Comparison of ENCODE assay signal across 11 mouse cellular contexts in the genomic region with DNA sequence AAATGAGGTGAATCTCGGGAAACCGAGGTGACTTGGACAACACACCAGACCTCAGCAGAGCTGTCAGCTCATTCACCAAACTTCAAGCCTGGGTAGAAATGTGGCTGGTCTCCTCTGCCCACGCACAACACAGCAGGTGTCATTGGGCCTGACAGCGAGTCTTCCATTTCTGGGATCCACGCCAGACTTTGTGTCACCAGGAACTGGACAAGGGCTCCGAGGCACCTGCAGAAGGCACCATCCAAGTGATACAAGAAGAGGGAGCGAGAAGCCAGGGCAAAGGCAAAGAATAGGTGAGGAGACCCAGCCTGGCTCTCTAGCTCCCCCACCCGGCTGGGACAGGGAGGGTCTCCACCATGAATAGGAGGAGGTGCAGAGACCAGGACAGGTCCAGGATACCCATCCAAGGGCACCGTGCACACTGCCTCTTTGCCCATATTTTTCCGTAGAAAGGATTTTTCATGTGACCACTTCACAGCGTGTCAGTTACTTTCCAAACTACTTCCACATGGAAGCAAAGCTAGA.
DNase-seq lines count a peak whose midpoint lies in the region; ATAC-seq and TF ChIP-seq lines count a peak whose summit lies in the region.
"Had no signal": no experiment of that assay in that cellular context is flagged by ENCODE, and none has a peak within 500 bp of the region (broad histone marks: within the 10 kb centered on the region; RNA-seq: fewer than 3 reads in every experiment).

No protein-coding gene starts in this region.

- no peak overlapping the region for H3K4me2 ChIP-seq in kidney, embryonic 15.5 days
- H3K4me2 ChIP-seq: limb, embryonic 15.5 days had no signal

- no peaks in the 10 kb centered on the region for H3K27me3 ChIP-seq in kidney, adult 2 months (replicated peaks; ENCODE audit: control insufficient read depth, insufficient read depth, low read length)
- no peaks in the 10 kb centered on the region for H3K27me3 ChIP-seq in cerebellum, adult 2 months (ENCODE audit: control insufficient read depth, insufficient read depth, low read length)
- no peaks in the 10 kb centered on the region for H3K27me3 ChIP-seq in kidney, embryonic 15.5 days
- H3K27me3 ChIP-seq: limb, embryonic 15.5 days had no signal

- no peak for ATAC-seq in kidney, embryonic 15.5 days (replicated peaks; ENCODE audit: low FRiP score)

- no peak for DNase-seq in kidney, adult 2 months
- no peak for DNase-seq in kidney, adult 8-10 months
- peak; percentile 4 for DNase-seq in 3T3-L1 (ENCODE audit: low read depth, low spot score)
- peak; percentile 35 for DNase-seq in Muller cell, postnatal 12 days (ENCODE audit: inconsistent ontology term)
- peak; percentile 96 to 99 for DNase-seq in cerebellum, adult 2 months
- no peak for DNase-seq in kidney, postnatal 10 days
- no peak for DNase-seq in kidney, postnatal 4 days

- WGBS in kidney, adult 2 months = 71% methylated on average over 11 of the region's 11 CpGs
- WGBS in cerebellum, adult 2 months = 14% methylated on average over 11 of the region's 11 CpGs
- 78% methylated on average over 11 of the region's 11 CpGs for WGBS in kidney, embryonic 15.5 days

- TF ChIP-seq CTCF in kidney, adult 2 months (conservative IDR thresholded peaks at IDR 0.05; ENCODE audit: insufficient read depth, insufficient read length, low read depth, low read length) = peak; percentile 21; the same call in 1 of the 2 replicates
- peak; percentile 89 for TF ChIP-seq CTCF in cerebellum, adult 2 months (IDR thresholded peaks at IDR 0.05; ENCODE audit: borderline replicate concordance, insufficient read depth, low read depth, low read length)

- H3K4me3 ChIP-seq in kidney, adult 2 months (ENCODE audit: insufficient read depth, low read depth, low read length) = no peak overlapping the region
- no peak overlapping the region for H3K4me3 ChIP-seq in cerebellum, adult 2 months (replicated peaks; ENCODE audit: insufficient read depth, low read depth, low read length)
- no peak overlapping the region for H3K4me3 ChIP-seq in kidney, embryonic 15.5 days (replicated peaks)
- H3K4me3 ChIP-seq: heart, embryonic 10.5 days; limb, embryonic 15.5 days had no signal

- TF ChIP-seq POLR2A in kidney, adult 2 months (IDR thresholded peaks at IDR 0.05; ENCODE audit: low read depth, low read length) = no peak
- TF ChIP-seq POLR2A in cerebellum, adult 2 months (IDR thresholded peaks at IDR 0.05; ENCODE audit: borderline replicate concordance, insufficient read depth, low read length) = no peak

- H3K9me3 ChIP-seq in kidney, embryonic 15.5 days (replicated peaks) = no peaks in the 10 kb centered on the region
- H3K9me3 ChIP-seq: G1E; heart, embryonic 10.5 days; limb, embryonic 15.5 days had no signal

- H3K4me1 ChIP-seq in kidney, adult 2 months (ENCODE audit: control insufficient read depth, insufficient read depth, low read length) = no peaks in the 10 kb centered on the region
- peaks cover 24% of the 10 kb centered on the region for H3K4me1 ChIP-seq in cerebellum, adult 2 months (ENCODE audit: control insufficient read depth, insufficient read depth, low read length)
- no peaks in the 10 kb centered on the region for H3K4me1 ChIP-seq in kidney, embryonic 15.5 days
- H3K4me1 ChIP-seq: heart, embryonic 10.5 days had no signal

- no peaks in the 10 kb centered on the region for H3K36me3 ChIP-seq in kidney, adult 2 months (ENCODE audit: control insufficient read depth, insufficient read depth, low read length)
- no peaks in the 10 kb centered on the region for H3K36me3 ChIP-seq in kidney, embryonic 15.5 days
- H3K36me3 ChIP-seq: G1E; heart, embryonic 10.5 days; limb, embryonic 15.5 days had no signal

- H3K27ac ChIP-seq in kidney, adult 2 months (ENCODE audit: insufficient read depth, low read depth, low read length) = no peak overlapping the region
- peak overlapping the region; percentile 62 for H3K27ac ChIP-seq in cerebellum, adult 2 months (ENCODE audit: insufficient read depth, low read length)
- no peak overlapping the region for H3K27ac ChIP-seq in kidney, embryonic 15.5 days
- H3K27ac ChIP-seq: heart, embryonic 10.5 days; limb, embryonic 15.5 days had no signal

- no peak overlapping the region for H3K9ac ChIP-seq in kidney, embryonic 15.5 days
- H3K9ac ChIP-seq: limb, embryonic 15.5 days had no signal

Comparison
In these comparisons a context has a peak if more than half of its experiments do, and no peak if none do; other contexts are left out.
1. DNase-seq: peak in 3T3-L1 (single experiment), Muller cell, postnatal 12 days (single experiment) and cerebellum, adult 2 months (2 of 2); none in kidney, adult 2 months (single experiment), kidney, adult 8-10 months (0 of 2), kidney, postnatal 10 days (single experiment) and kidney, postnatal 4 days (0 of 2).